Mouse (Mus musculus) CH12.LX (cell line): ENCODE results near the gene Rbbp8nl. TPM values are rescaled to one million over a fixed set of nuclear protein-coding genes. Genes with fewer than 3 reads are reported as not detected.

Source experiments
- DNase-seq: peaks from one replicate; pipeline ENCODE4 v3.0.0-alpha.2; 2013; ENCODE audit errors: extremely low read depth
- H3K27ac ChIP-seq: 2 replicates; pipeline ENCODE4 v1.5.1; 2012; ENCODE audit warnings: low read depth, mild to moderate bottlenecking, control low read depth, moderate library complexity; ENCODE audit not compliant: insufficient read depth
- H3K27me3 ChIP-seq: replicated peaks from 2 replicates; pipeline ENCODE3; 2012; ENCODE audit warnings: inconsistent platforms
- H3K36me3 ChIP-seq, 2 experiments: replicated peaks in 1 of 2; 2 replicates each; pipeline versions ENCODE3 to v1.6.1; 2012; ENCODE audit warnings: inconsistent platforms in 1 of 2, low read length in 1 of 2, mild to moderate bottlenecking in 1 of 2, mixed read lengths in 1 of 2, moderate library complexity in 1 of 2; ENCODE audit not compliant: control insufficient read depth in 1 of 2, insufficient read depth in 1 of 2
- H3K4me1 ChIP-seq, 2 experiments: 2 replicates each; pipeline ENCODE4 v1.6.1; 2012; ENCODE audit warnings: inconsistent platforms in 1 of 2, moderate library complexity in 1 of 2; ENCODE audit not compliant: insufficient read depth in 2 of 2, control insufficient read depth in 1 of 2
- H3K4me2 ChIP-seq: 2 replicates; pipeline ENCODE4 v1.6.1; 2012; ENCODE audit warnings: low read depth, mild to moderate bottlenecking, control low read depth; ENCODE audit not compliant: poor library complexity, insufficient read depth, severe bottlenecking
- H3K4me3 ChIP-seq, 3 experiments: fragments of 150-350 bp in 1 of 3; sonication (generic) in 1 of 3; replicated peaks in 1 of 3; 2 replicates each; pipeline versions ENCODE3 to v1.5.1; 2011 to 2012; ENCODE audit warnings: low read depth in 2 of 3, low read length in 2 of 3, mild to moderate bottlenecking in 2 of 3, moderate library complexity in 2 of 3, control low read depth in 1 of 3, improper control_type of control experiment in 1 of 3, inconsistent platforms in 1 of 3, mixed read lengths in 1 of 3; ENCODE audit not compliant: poor library complexity in 1 of 3
- H3K79me2 ChIP-seq: replicated peaks from 2 replicates; pipeline ENCODE4 v1.6.1; 2012; ENCODE audit warnings: mild to moderate bottlenecking, moderate library complexity; ENCODE audit not compliant: control insufficient read depth, poor library complexity, insufficient read depth, severe bottlenecking; ENCODE audit errors: extremely low read depth
- H3K9ac ChIP-seq: 2 replicates; pipeline ENCODE4 v1.6.1; 2012; ENCODE audit warnings: low read depth, mild to moderate bottlenecking, control low read depth, moderate library complexity; ENCODE audit not compliant: insufficient read depth
- H3K9me3 ChIP-seq: replicated peaks from 2 replicates; pipeline ENCODE3; 2012; ENCODE audit warnings: low read length, inconsistent platforms, mixed read lengths
- CHD1 ChIP-seq: IDR thresholded peaks from 2 replicates; pipeline ENCODE4 v1.6.1; 2012; ENCODE audit warnings: low read depth, low read length, improper control_type of control experiment, inconsistent platforms
- E2F4 ChIP-seq: IDR thresholded peaks from 2 replicates; pipeline ENCODE4 v1.6.1; 2011; ENCODE audit warnings: low read depth, low read length, improper control_type of control experiment; ENCODE audit not compliant: insufficient replicate concordance
- ETS1 ChIP-seq: conservative IDR thresholded peaks from 2 replicates; pipeline ENCODE4 v1.6.1; 2012; ENCODE audit warnings: low read depth, mild to moderate bottlenecking, inconsistent platforms, low read length, improper control_type of control experiment, moderate library complexity
- GABPA ChIP-seq: IDR thresholded peaks from 2 replicates; pipeline ENCODE4 v1.6.1; 2012; ENCODE audit warnings: low read depth, low read length, improper control_type of control experiment, inconsistent platforms; ENCODE audit not compliant: insufficient replicate concordance
- JUN ChIP-seq: IDR thresholded peaks from 2 replicates; pipeline ENCODE4 v1.6.1; 2011; ENCODE audit warnings: low read depth, mild to moderate bottlenecking, low read length, improper control_type of control experiment, moderate library complexity; ENCODE audit not compliant: insufficient read depth
- MAX ChIP-seq: IDR thresholded peaks from 2 replicates; pipeline ENCODE4 v1.6.1; 2011; ENCODE audit warnings: low read length, improper control_type of control experiment
- MEF2A ChIP-seq: IDR thresholded peaks from 2 replicates; pipeline ENCODE4 v1.6.1; 2014; ENCODE audit warnings: low read depth, mild to moderate bottlenecking, inconsistent platforms, low read length, improper control_type of control experiment, borderline replicate concordance
- MYC ChIP-seq: IDR thresholded peaks from 2 replicates; pipeline ENCODE4 v1.6.1; 2011; ENCODE audit warnings: low read depth, mild to moderate bottlenecking, improper control_type of control experiment, low read length
- POLR2A ChIP-seq: IDR thresholded peaks from 2 replicates; pipeline ENCODE4 v1.6.1; 2011; ENCODE audit warnings: low read depth, mild to moderate bottlenecking, improper control_type of control experiment, low read length
- RAD21 ChIP-seq: IDR thresholded peaks from 2 replicates; pipeline ENCODE4 v1.6.1; 2011; ENCODE audit warnings: low read depth, mild to moderate bottlenecking, low read length, improper control_type of control experiment, moderate library complexity
- RCOR1 ChIP-seq: conservative IDR thresholded peaks from 2 replicates; pipeline ENCODE4 v1.6.1; 2012; ENCODE audit warnings: low read depth, mild to moderate bottlenecking, inconsistent platforms, low read length, improper control_type of control experiment
- SIN3A ChIP-seq: IDR thresholded peaks from 2 replicates; pipeline ENCODE4 v1.6.1; 2012; ENCODE audit warnings: low read length, improper control_type of control experiment, inconsistent platforms
- ZC3H11A ChIP-seq: IDR thresholded peaks from 2 replicates; pipeline ENCODE4 v1.6.1; 2012; ENCODE audit warnings: low read depth, mild to moderate bottlenecking, inconsistent platforms, low read length, improper control_type of control experiment
- ZKSCAN1 ChIP-seq: IDR thresholded peaks from 2 replicates; pipeline ENCODE4 v1.6.1; 2012; ENCODE audit warnings: low read depth, inconsistent platforms, low read length, improper control_type of control experiment, borderline replicate concordance
- ZMIZ1 ChIP-seq: IDR thresholded peaks from 2 replicates; pipeline ENCODE4 v1.6.1; 2012; ENCODE audit warnings: low read depth, mild to moderate bottlenecking, inconsistent platforms, low read length, improper control_type of control experiment
- dilution Hi-C: fragments of 300-500 bp; cut with MboI; formaldehyde crosslinking; loops from 2 replicates; pipeline ENCODE4 v1.14.3; 2020; ENCODE audit warnings: low sequenced_read_pairs; ENCODE audit not compliant: extremely low pct_unique_long_range_greater_than_20kb, extremely low pct_ligation_motif_present
- in situ Hi-C: fragments of 300-500 bp; cut with MboI; formaldehyde crosslinking; loops from 3 replicates; pipeline ENCODE4 v1.14.3; 2019; ENCODE audit warnings: low sequenced_read_pairs, low pct_ligation_motif_present, low pct_unique_long_range_greater_than_20kb, mixed read lengths
- polyA plus RNA-seq: library from polyadenylated mRNA; unstranded; fragments of >175 nt; gene quantifications from 2 replicates; pipeline ENCODE4 v1.2.1, GENCODE M21; 2012; ENCODE audit warnings: low read depth; ENCODE audit not compliant: insufficient read length
- total RNA-seq, 2 experiments: library from RNA; depleted of rRNA; stranded (reverse); fragments of 300-350 nt in 1 of 2; fragments of >200 nt in 1 of 2; gene quantifications; 2 replicates each; pipeline ENCODE4 v1.2.3; 2012 to 2014

The Rbbp8nl gene
- total and polyA plus RNA-seq, 3 experiments, result not detected

DNA sequence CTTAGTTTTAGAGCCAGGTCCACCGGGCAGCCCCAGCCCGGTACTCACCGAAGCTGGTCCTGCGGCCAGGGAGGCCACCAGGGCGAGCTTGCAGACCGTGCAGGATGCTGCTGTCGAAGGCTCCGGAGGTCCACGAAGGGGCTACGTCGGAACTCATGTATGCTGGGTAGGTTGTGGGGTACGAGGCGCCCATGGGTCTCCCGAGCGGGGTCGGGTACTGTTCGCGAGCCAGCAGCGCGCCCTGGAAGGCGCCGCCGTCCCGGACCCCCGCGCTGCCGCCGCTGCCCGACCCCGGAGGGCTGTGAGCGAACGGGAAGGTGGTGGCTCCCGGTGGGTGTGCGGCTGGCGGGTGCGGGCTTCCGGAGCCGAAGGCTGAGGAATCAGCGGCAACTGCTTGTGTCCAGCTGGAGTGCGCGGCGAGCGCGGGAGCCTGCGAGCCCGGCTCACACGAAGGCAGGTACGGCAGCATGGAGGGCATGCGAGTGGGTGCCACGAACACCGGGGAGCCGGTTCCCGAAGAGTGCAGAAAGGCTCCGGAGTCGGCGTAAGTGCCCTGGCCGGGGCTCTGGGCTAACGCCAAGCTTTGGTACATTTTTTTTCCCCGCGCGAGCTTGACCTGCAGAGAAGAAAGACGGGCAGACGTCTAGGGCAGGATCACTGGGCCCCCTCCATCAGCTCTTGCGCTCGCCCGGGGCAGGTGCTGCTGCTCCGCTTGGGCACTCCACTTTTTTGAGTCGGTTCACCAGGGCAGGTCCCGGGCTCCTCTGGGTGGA is 44.3 kb upstream of the Rbbp8nl start:
- no peak overlapping the region for H3K27ac ChIP-seq
- no peak overlapping the region for H3K4me2 ChIP-seq
- no peaks in the 10 kb centered on the region for H3K79me2 ChIP-seq
- in situ Hi-C loops (no loop called here), dilution Hi-C loops (no loop called here)
- H3K27me3 ChIP-seq, result peaks cover 79% of the 10 kb centered on the region
- H3K36me3 ChIP-seq, result no peaks in the 10 kb centered on the region
- no peaks in the 10 kb centered on the region for H3K4me1 ChIP-seq
- no peak for DNase-seq
- H3K9me3 ChIP-seq, result no peaks in the 10 kb centered on the region
- H3K9ac ChIP-seq, result no peak overlapping the region
- no peak overlapping the region for H3K4me3 ChIP-seq
- no peak for TF ChIP-seq MYC
- TF ChIP-seq ETS1, result no peak
- TF ChIP-seq ZC3H11A, result no peak
- no peak for TF ChIP-seq GABPA
- no peak for TF ChIP-seq JUN
- TF ChIP-seq E2F4, result no peak
- TF ChIP-seq MAX, result no peak
- no peak for TF ChIP-seq RCOR1
- no peak for TF ChIP-seq ZKSCAN1
- TF ChIP-seq ZMIZ1, result no peak
- TF ChIP-seq CHD1, result no peak
- no peak for TF ChIP-seq MEF2A
- no peak for TF ChIP-seq SIN3A
- TF ChIP-seq RAD21, result no peak
- TF ChIP-seq POLR2A, result no peak

DNA sequence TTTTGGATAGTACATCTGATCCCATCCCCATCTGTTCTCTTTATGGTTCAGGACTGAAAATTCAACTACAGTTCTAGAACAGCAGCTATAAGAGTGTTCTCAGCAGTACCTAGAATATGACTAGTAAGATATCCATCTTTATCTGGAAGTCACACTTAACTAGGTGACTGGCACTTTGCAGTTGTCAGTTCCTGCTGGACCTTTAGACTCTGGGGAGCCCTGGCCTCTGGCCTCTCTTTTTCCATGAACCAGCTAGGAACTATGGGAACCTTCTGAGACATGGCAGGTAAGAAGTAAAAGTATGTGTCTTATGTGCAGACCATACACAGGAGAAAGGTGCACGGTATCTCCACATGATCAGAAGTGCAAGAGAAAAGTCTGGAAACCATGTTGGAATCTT is 39.8 kb upstream of the Rbbp8nl start:
- H3K9ac ChIP-seq, result no peak overlapping the region
- no peaks in the 10 kb centered on the region for H3K79me2 ChIP-seq
- dilution Hi-C loops (no loop called here), in situ Hi-C loops (no loop called here)
- H3K27me3 ChIP-seq, result peaks cover 77% of the 10 kb centered on the region
- DNase-seq, result no peak
- no peak overlapping the region for H3K4me3 ChIP-seq
- no peak for TF ChIP-seq ZKSCAN1
- H3K27ac ChIP-seq, result no peak overlapping the region
- H3K36me3 ChIP-seq, result no peaks in the 10 kb centered on the region
- no peaks in the 10 kb centered on the region for H3K9me3 ChIP-seq
- H3K4me2 ChIP-seq, result no peak overlapping the region
- peaks cover 0 to under 1% of the 10 kb centered on the region in 2 experiments; a peak in 1 of 4 replicates for H3K4me1 ChIP-seq
